Mouse (Mus musculus): ENCODE results near the gene Ppp1r21.

GRCm38 (mm10) chr17:88636076-88636475 is 106.2 kb downstream of the Ppp1r21 start:
- no peak for TF ChIP-seq EP300 (IDR thresholded peaks at IDR 0.05; ENCODE audit: low read length)
- no peak for TF ChIP-seq ZNF384 (IDR thresholded peaks at IDR 0.05; ENCODE audit: low read depth, low read length)
- no peak for TF ChIP-seq POLR2A (IDR thresholded peaks at IDR 0.05; ENCODE audit: low read depth, low read length)
- TF ChIP-seq MAFK (IDR thresholded peaks at IDR 0.05; ENCODE audit: insufficient replicate concordance, low read length): no peak
- TF ChIP-seq ZC3H11A (IDR thresholded peaks at IDR 0.05; ENCODE audit: low read depth, low read length): no peak
- TF ChIP-seq MXI1 (IDR thresholded peaks at IDR 0.05; ENCODE audit: low read depth, low read length): no peak
- TF ChIP-seq KAT2A (IDR thresholded peaks at IDR 0.05; ENCODE audit: insufficient replicate concordance, low read length): no peak
- TF ChIP-seq JUND (conservative IDR thresholded peaks at IDR 0.05; ENCODE audit: low read depth, low read length): no peak

Measured in CH12.LX (cell line).